Mouse (Mus musculus): ENCODE results near the gene Osbpl6. TPM values are rescaled to one million over a fixed set of nuclear protein-coding genes. Genes with fewer than 3 reads are reported as not detected.

Gene Osbpl6
- 10.7 and 11.8 TPM in 2 replicates for polyA plus RNA-seq (2014; fragmentation: Nextera tagmentation; extraction: Ambion mirVana)

- WGBS, result under 1% methylated on average over 74 of the region's 89 CpGs
- H3K4me2 ChIP-seq (ENCODE audit: low read depth, low read length), result peak within 1 kb of the TSS; percentile 87
- H3K9ac ChIP-seq (replicated peaks; ENCODE audit: low read length), result peak within 1 kb of the TSS; percentile 81
- no peaks in the 10 kb centered on the region for H3K4me1 ChIP-seq (ENCODE audit: control insufficient read depth, insufficient read depth, low read length)
- no peaks in the 10 kb centered on the region for H3K9me3 ChIP-seq (replicated peaks; ENCODE audit: control insufficient read depth, low read length)
- H3K27me3 ChIP-seq (ENCODE audit: control insufficient read depth, insufficient read depth, low read length), result 0 out of 2 replicates have a peak, but pooled peaks cover 2% of the 10 kb centered on the region
- peak within 1 kb of the TSS; percentile 83 for H3K4me3 ChIP-seq (ENCODE audit: low read depth, low read length)
- peak within 1 kb of the TSS; percentile 52; the same call in 1 of the 2 replicates for H3K27ac ChIP-seq (replicated peaks; ENCODE audit: low read depth, low read length)
- DNase-seq (ENCODE audit: low spot score) (peak; percentile 86), ATAC-seq (replicated peaks; ENCODE audit: insufficient number of reproducible peaks, low FRiP score, low TSS enrichment, low read depth) (peak; percentile 92)
- no peaks in the 10 kb centered on the region for H3K36me3 ChIP-seq (replicated peaks; ENCODE audit: control insufficient read depth, insufficient read depth, low read depth, low read length)
Measured at GRCm38 (mm10) chr2:76406151-76406936, at the start of gene Osbpl6. TSS of gene Osbpl6 (plus strand) at chr2:76406508.

- WGBS, result 84% methylated on average over 11 of the region's 11 CpGs
- no peak within 1 kb of the TSS for H3K4me2 ChIP-seq (ENCODE audit: low read depth, low read length)
- H3K27me3 ChIP-seq (ENCODE audit: control insufficient read depth, insufficient read depth, low read length), result no peaks in the 10 kb centered on the region
- no peaks in the 10 kb centered on the region for H3K9me3 ChIP-seq (replicated peaks; ENCODE audit: control insufficient read depth, low read length)
- no peak within 1 kb of the TSS for H3K9ac ChIP-seq (replicated peaks; ENCODE audit: low read length)
- no peak within 1 kb of the TSS for H3K4me3 ChIP-seq (ENCODE audit: low read depth, low read length)
- no peaks in the 10 kb centered on the region for H3K4me1 ChIP-seq (ENCODE audit: control insufficient read depth, insufficient read depth, low read length)
- H3K27ac ChIP-seq (replicated peaks; ENCODE audit: low read depth, low read length), result no peak within 1 kb of the TSS
- DNase-seq (ENCODE audit: low spot score) (no peak), ATAC-seq (replicated peaks; ENCODE audit: insufficient number of reproducible peaks, low FRiP score, low TSS enrichment, low read depth) (no peak)
- no peaks in the 10 kb centered on the region for H3K36me3 ChIP-seq (replicated peaks; ENCODE audit: control insufficient read depth, insufficient read depth, low read depth, low read length)
Measured at GRCm38 (mm10) chr2:76360226-76360625, 46.1 kb upstream of the Osbpl6 start, which contains the start of gene Cyct. TSS of gene Cyct (minus strand) at chr2:76360450.

- DNase-seq (ENCODE audit: low spot score) (peak; percentile 50), ATAC-seq (replicated peaks; ENCODE audit: insufficient number of reproducible peaks, low FRiP score, low TSS enrichment, low read depth) (no peak)
- Histone ChIP-seq H3K4me1 (ENCODE audit: control insufficient read depth, insufficient read depth, low read length) (no peaks in the 10 kb centered on the region), H3K4me2 (ENCODE audit: low read depth, low read length) (no peak overlapping the region), H3K9ac (replicated peaks; ENCODE audit: low read length) (no peak overlapping the region), H3K9me3 (replicated peaks; ENCODE audit: control insufficient read depth, low read length) (no peaks in the 10 kb centered on the region), H3K4me3 (ENCODE audit: low read depth, low read length) (no peak overlapping the region), H3K27ac (replicated peaks; ENCODE audit: low read depth, low read length) (no peak overlapping the region), H3K27me3 (ENCODE audit: control insufficient read depth, insufficient read depth, low read length) (no peaks in the 10 kb centered on the region), H3K36me3 (replicated peaks; ENCODE audit: control insufficient read depth, insufficient read depth, low read depth, low read length) (no peaks in the 10 kb centered on the region)
- whole genome bisulfite sequencing, result 47% methylated on average over 2 of the region's 2 CpGs
Measured at GRCm38 (mm10) chr2:76362111-76362510, 44.2 kb upstream of the Osbpl6 start.

GRCm38 (mm10) chr2:76365811-76366210 is 40.5 kb upstream of the Osbpl6 start:
- Histone ChIP-seq H3K4me1 (ENCODE audit: control insufficient read depth, insufficient read depth, low read length) (no peaks in the 10 kb centered on the region), H3K4me3 (ENCODE audit: low read depth, low read length) (no peak overlapping the region), H3K4me2 (ENCODE audit: low read depth, low read length) (no peak overlapping the region), H3K9ac (replicated peaks; ENCODE audit: low read length) (no peak overlapping the region), H3K9me3 (replicated peaks; ENCODE audit: control insufficient read depth, low read length) (no peaks in the 10 kb centered on the region), H3K27ac (replicated peaks; ENCODE audit: low read depth, low read length) (no peak overlapping the region), H3K36me3 (replicated peaks; ENCODE audit: control insufficient read depth, insufficient read depth, low read depth, low read length) (no peaks in the 10 kb centered on the region), H3K27me3 (ENCODE audit: control insufficient read depth, insufficient read depth, low read length) (no peaks in the 10 kb centered on the region)
- no peak for DNase-seq (ENCODE audit: low spot score)
- WGBS, result 82% methylated on average over 4 of the region's 4 CpGs
- ATAC-seq (replicated peaks; ENCODE audit: insufficient number of reproducible peaks, low FRiP score, low TSS enrichment, low read depth), result no peak

GRCm38 (mm10) chr2:76367188-76367922 is 39.0 kb upstream of the Osbpl6 start:
- Histone ChIP-seq H3K27ac (replicated peaks; ENCODE audit: low read depth, low read length) (no peak overlapping the region), H3K4me1 (ENCODE audit: control insufficient read depth, insufficient read depth, low read length) (no peaks in the 10 kb centered on the region), H3K4me2 (ENCODE audit: low read depth, low read length) (no peak overlapping the region), H3K36me3 (replicated peaks; ENCODE audit: control insufficient read depth, insufficient read depth, low read depth, low read length) (no peaks in the 10 kb centered on the region), H3K9ac (replicated peaks; ENCODE audit: low read length) (no peak overlapping the region), H3K4me3 (ENCODE audit: low read depth, low read length) (no peak overlapping the region), H3K27me3 (ENCODE audit: control insufficient read depth, insufficient read depth, low read length) (no peaks in the 10 kb centered on the region), H3K9me3 (replicated peaks; ENCODE audit: control insufficient read depth, low read length) (no peaks in the 10 kb centered on the region)
- ATAC-seq (replicated peaks; ENCODE audit: insufficient number of reproducible peaks, low FRiP score, low TSS enrichment, low read depth) (no peak), DNase-seq (ENCODE audit: low spot score) (peak; percentile 93)
- 18% methylated on average over 9 of the region's 9 CpGs for WGBS

GRCm38 (mm10) chr2:76368861-76369660 is 37.2 kb upstream of the Osbpl6 start:
- no peak for DNase-seq (ENCODE audit: low spot score)
- 76% methylated on average over 13 of the region's 13 CpGs for WGBS
- no peak for ATAC-seq (replicated peaks; ENCODE audit: insufficient number of reproducible peaks, low FRiP score, low TSS enrichment, low read depth)
- no peak overlapping the region for H3K9ac ChIP-seq (replicated peaks; ENCODE audit: low read length)
- H3K4me2 ChIP-seq (ENCODE audit: low read depth, low read length), result no peak overlapping the region
- no peak overlapping the region for H3K27ac ChIP-seq (replicated peaks; ENCODE audit: low read depth, low read length)
- H3K27me3 ChIP-seq (ENCODE audit: control insufficient read depth, insufficient read depth, low read length), result no peaks in the 10 kb centered on the region
- no peaks in the 10 kb centered on the region for H3K9me3 ChIP-seq (replicated peaks; ENCODE audit: control insufficient read depth, low read length)
- no peaks in the 10 kb centered on the region; the same call in 1 of the 2 replicates for H3K36me3 ChIP-seq (replicated peaks; ENCODE audit: control insufficient read depth, insufficient read depth, low read depth, low read length)
- H3K4me1 ChIP-seq (ENCODE audit: control insufficient read depth, insufficient read depth, low read length), result no peaks in the 10 kb centered on the region
- no peak overlapping the region for H3K4me3 ChIP-seq (ENCODE audit: low read depth, low read length)

- H3K4me2 ChIP-seq (ENCODE audit: low read depth, low read length), result peak within 1 kb of the TSS; percentile 86
- no peaks in the 10 kb centered on the region for H3K27me3 ChIP-seq (ENCODE audit: control insufficient read depth, insufficient read depth, low read length)
- peak within 1 kb of the TSS; percentile 88 for H3K9ac ChIP-seq (replicated peaks; ENCODE audit: low read length)
- H3K9me3 ChIP-seq (replicated peaks; ENCODE audit: control insufficient read depth, low read length), result no peaks in the 10 kb centered on the region
- WGBS, result under 1% methylated on average over 61 of the region's 61 CpGs
- ATAC-seq (replicated peaks; ENCODE audit: insufficient number of reproducible peaks, low FRiP score, low TSS enrichment, low read depth) (peak; percentile 82), DNase-seq (ENCODE audit: low spot score) (peak; percentile 94)
- peak within 1 kb of the TSS; percentile 85 for H3K4me3 ChIP-seq (ENCODE audit: low read depth, low read length)
- no peaks in the 10 kb centered on the region; the same call in 1 of the 2 replicates for H3K36me3 ChIP-seq (replicated peaks; ENCODE audit: control insufficient read depth, insufficient read depth, low read depth, low read length)
- no peaks in the 10 kb centered on the region for H3K4me1 ChIP-seq (ENCODE audit: control insufficient read depth, insufficient read depth, low read length)
- no peak within 1 kb of the TSS for H3K27ac ChIP-seq (replicated peaks; ENCODE audit: low read depth, low read length)
Measured at GRCm38 (mm10) chr2:76369821-76370655, 36.3 kb upstream of the Osbpl6 start, which contains the start of gene Rbm45. TSS of gene Rbm45 (plus strand) at chr2:76369984.
